Mouse (Mus musculus) retina, adult 2 months (tissue): ENCODE results near the gene Trim26.
"Not testable (repeated sequence)": the region's sequence is repeated elsewhere in the genome, so short reads cannot be mapped to it uniquely, and the experiment has no call there.

Experiments used
- DNase-seq: peaks from one replicate; pipeline ENCODE4 v3.0.0-alpha.2; 2012; ENCODE audit warnings: low read depth, low spot score

Trim26 gene

DNA sequence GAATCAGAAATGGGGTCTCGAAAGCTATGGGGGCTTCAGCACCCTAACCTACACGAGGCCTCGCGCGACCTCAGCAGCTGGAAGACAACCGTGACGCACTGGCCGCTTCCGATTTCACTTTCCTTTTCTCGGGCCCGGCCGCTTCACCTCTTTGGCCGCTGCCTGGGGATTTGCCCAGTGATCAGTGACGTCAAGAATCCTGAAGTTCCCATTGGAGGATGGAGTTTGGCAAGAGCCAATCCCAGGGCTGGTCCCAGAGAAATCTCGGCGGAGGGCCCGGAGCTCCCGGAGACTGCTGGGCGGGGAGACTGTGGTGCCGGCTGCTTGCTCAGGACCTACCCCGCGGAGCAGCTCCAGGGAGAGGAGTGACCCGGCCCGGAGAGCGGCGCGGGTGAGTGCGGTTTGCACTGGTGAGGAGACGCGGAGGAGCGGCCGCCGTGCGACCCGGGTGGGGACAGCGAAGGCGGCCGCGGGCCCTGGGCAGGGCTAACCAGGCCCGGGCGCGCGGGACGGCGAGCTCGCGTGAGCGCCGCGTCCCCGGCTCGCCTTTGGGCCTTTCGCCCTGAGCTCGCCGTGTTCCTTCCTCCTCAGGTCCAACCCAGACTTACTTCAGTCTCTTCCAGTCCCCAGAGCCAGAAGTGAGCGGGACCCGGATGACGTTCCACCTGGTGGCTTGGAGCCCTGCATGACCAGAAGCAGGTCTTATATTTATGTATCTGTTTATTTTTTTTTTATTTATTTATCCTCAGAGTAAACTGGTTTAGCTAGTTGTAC, at the start of gene Trim26:
Trim26 (plus strand) TSS at position 261 of the 774 bp plus-strand sequence.
- DNase-seq = peak; percentile 98

- no peak for DNase-seq
Observed at GRCm38 (mm10) chr17:36788351-36788750, 48.6 kb upstream of the Trim26 start.

GRCm38 (mm10) chr17:36788801-36789200, 48.1 kb upstream of the Trim26 start:
- DNase-seq = peak; percentile 40

- DNase-seq = no peak
Observed at GRCm38 (mm10) chr17:36799493-36799892, 37.4 kb upstream of the Trim26 start.

DNA sequence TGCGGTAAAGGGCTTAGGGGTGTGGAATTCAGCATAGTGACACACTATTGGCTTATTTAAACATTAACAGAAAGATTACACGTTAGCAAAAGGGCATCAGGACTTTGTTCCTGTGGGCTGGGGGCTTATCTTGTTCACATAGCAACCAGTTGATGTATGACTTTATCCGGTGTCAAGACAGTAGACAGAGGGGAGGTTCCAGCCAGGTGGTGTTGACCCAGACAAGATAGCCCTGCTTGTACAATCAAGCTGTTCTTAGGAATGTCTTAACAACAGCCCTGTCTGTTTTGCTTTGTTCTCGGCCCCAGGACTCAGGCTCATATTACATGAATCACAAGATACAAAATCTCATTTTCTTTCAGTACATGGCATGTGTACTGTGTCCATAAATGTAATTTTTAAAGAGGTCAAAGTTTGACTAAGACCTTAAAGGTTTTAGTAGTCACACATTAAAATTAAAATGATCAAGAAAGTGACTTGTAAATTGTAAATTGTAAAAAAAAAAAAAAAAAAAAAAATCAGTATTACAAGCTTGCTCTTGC, 36.9 kb upstream of the Trim26 start:
- DNase-seq = not testable (repeated sequence)

GRCm38 (mm10) chr17:36811871-36812270, 25.1 kb upstream of the Trim26 start, which contains the start of gene H2-M10.6:
Gene H2-M10.6, plus strand, starts transcription at chr17:36812171.
- no peak for DNase-seq

GRCm38 (mm10) chr17:36824005-36824404, 12.9 kb upstream of the Trim26 start:
- DNase-seq = no peak

- no peak for DNase-seq
Observed at GRCm38 (mm10) chr17:36825525-36825924, 11.4 kb upstream of the Trim26 start.

DNA sequence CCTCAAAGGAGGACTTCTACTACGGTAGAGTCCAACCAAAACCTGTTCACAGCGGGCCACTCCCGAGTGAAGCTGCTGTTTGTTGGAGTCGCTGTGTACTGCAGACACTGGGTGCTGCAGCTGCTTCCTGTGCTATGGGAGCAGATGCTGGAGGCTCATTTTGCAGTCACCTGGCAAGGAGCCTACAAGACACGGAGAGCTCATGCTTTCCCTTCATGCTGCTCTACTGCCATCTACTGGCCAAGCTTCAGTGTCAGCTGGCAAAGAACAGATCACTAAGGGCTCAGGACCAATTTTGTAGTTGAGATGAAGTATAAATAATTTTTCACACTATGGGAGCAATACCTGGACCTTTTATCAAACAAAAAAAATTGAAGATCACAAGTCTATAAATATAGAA, 10.9 kb upstream of the Trim26 start:
- not testable (repeated sequence) for DNase-seq

GRCm38 (mm10) chr17:36828488-36828887, 8.4 kb upstream of the Trim26 start:
- DNase-seq = no peak

GRCm38 (mm10) chr17:36830470-36830869, 6.5 kb upstream of the Trim26 start:
- DNase-seq = no peak

- no peak for DNase-seq
Observed at GRCm38 (mm10) chr17:36832694-36833093, 4.2 kb upstream of the Trim26 start.

DNA sequence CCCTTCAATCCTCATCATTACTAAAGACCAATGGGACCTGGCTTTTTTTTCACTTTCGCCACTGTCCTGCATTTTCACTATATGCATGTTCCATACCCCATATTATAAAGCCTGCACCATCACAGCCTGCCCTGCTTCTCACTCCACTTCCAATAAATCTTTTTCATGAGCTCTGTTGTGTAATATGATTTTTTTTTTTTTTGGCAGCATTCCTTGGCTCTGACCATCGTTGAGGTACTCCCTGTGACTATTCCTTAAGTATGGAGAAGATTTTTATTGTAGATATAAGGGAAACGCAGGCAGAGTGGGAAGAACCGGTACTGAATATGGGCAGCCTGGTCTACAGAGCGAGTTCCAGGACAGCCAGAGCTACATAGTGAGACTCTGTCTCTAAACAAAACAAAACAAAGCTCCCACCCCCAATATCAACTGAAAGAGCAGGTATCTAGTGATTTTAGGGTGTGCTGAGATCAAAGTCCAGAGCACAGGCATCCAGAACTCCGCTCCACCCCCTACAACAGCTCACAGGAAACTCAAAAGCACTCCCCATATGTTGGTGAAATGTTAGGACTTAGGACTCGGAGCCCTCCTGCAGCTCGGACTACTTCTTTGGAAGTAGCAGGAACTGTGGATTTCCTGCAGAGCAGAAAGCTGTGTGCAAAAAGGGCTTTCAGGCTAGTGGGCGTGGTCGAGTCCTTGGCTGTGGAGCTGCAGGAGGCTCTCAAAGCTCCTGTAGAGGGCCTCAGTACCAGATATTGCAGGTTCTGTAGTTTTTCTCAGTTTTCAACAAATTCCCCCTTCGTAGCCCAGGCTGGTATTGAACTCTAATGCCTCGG, 1.1 kb upstream of the Trim26 start:
- no peak for DNase-seq

DNA sequence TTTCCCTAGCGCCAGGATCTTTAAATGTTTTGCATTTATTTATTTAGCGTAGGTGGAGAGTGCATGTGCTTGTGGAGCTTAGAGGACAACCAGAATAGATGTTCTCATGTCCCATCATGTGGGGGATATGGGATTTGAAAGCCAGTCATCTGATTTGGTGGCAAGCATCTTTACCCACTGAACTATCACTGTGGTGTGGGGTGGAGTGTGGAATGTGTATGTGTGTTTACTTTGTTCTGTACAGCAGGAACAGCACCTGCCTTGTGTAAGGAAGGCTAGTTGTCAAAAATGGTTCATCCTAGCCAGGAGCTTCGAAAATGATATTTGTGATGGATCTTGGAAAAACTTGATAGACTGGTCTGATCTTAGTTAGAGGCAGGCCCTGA, 514 bp upstream of the Trim26 start:
- DNase-seq = no peak

- no peak for DNase-seq
Observed at GRCm38 (mm10) chr17:36839001-36839400, 2.1 kb downstream of the Trim26 start.

DNA sequence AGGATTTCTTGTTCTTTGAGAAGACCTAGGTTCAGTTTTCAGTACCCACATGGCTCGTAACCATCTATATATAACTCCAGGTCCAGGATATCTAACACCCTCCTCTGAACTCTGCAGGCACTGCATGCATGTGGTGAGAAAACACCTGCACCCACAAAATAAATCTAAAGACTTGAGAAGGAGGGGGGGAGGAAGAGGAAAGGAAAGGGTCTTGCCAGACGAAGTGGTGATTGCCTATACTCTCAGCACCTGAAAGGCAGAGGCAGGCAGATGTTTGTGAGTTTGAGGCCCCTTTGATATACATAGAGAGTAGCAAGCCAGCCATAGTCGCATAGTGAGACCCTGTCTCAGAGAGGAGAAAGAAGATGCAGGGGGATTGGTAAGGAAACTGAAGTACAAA, 3.0 kb downstream of the Trim26 start:
- DNase-seq = no peak

GRCm38 (mm10) chr17:36840961-36841445, 4.1 kb downstream of the Trim26 start:
- DNase-seq = no peak

GRCm38 (mm10) chr17:36843696-36844095, 6.8 kb downstream of the Trim26 start:
- no peak for DNase-seq

DNA sequence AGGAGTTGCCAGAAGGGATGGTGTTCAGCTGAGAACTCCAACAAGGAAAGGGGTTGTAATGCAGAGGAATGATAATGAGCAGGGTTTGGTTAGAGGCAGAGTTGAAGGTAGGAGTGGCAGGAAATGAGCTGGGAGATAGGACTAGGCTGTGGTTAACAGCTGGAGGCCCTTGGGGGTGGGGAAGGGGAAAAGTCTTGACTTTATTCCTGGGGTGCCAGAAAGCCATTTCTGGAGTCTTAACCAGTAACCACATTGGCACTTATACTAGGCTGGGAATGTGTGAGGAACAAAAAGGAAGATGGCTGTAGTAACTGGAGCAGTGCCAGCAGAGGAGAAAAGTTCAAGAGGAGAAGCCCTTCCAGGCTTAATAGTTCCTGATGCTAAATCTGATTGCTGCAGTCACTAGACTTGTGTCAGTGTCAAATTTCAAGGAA, 7.4 kb downstream of the Trim26 start:
- DNase-seq = no peak

- DNase-seq = no peak
Observed at GRCm38 (mm10) chr17:36844725-36845124, 7.8 kb downstream of the Trim26 start.

DNA sequence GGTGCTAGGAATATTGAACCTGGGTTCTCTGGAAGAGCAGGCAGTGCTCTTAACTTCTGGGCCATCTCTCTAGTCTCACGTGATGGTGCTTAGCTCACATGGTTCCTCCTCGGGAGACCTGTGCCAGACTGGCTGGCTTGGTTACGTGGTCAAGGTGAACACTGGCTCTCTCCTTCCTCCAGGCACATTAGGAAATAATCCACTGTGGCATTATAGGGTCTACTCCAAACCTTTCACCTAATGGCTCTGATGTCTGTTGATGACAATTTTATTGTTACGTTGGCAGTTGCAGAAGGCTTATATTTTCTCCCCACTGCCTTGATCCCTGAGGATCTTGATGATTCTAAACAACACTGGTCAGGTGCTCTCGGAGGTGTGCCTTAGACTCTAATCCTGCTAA, 12.0 kb downstream of the Trim26 start:
- DNase-seq = peak; percentile 47

- no peak for DNase-seq
Observed at GRCm38 (mm10) chr17:36849992-36850391, 13.1 kb downstream of the Trim26 start.
